Mouse (Mus musculus) monocyte, adult 2 months (primary cell): ENCODE data around the gene Pros1.
A peak's percentile ranks its signal among the peaks of the same experiment; 100 is the strongest.

ENCODE experiments used
- DNase-seq, 2 experiments: peaks; one replicate each; pipeline ENCODE4 v3.0.0; 2022; ENCODE audit warnings: low spot score in 2 of 2, low read depth in 1 of 2

Gene Pros1

DNA sequence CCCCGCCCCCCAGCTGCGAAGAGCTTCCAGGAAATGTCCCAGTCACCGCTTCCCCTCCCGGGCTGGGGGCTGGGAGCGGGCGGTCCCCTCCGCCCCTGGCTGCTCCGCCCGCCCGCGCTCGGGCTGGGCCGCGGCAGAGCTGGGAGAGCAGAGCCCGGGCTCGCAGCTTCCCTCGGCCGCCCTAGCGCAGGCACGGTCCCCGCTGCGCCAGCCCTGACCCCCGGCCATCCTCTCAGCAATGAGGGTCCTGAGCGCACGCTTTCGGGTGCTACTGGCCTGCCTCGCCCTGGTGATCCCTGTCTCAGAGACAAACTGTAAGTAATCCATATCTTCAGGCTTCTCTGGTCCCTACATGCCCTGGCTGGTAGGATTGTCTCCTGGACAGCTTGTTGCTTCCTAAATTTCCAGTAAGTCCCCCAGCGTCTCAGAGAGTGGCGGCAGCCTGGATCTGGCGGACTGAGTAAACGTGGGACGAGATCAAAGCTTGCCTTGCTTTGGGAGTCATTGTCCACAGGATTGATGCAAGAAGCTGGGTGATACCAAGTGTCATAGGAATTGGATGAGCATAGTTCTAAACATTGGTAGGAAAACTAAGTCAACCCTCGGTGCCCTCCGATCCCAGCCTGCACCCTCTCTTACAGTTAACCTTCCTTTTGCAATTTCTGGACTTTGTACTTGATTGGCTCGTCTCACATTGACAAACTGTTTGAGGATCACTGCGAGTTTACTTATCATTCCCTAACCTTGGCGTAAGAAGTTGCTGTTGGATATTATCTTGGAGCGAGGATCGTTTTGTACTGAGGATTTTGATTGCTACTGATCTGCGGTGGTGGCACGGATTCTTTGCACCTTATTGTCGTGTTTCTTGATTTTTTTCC, at the start of gene Pros1:
Pros1 (plus strand) TSS at position 117 of the 878 bp plus-strand sequence.
- DNase-seq: peak in 1 of 2 experiments; percentile 2

- no peak for DNase-seq
These were observed 49.5 kb upstream of the Pros1 start for GRCm38 (mm10) chr16:62804621-62805020.

DNA sequence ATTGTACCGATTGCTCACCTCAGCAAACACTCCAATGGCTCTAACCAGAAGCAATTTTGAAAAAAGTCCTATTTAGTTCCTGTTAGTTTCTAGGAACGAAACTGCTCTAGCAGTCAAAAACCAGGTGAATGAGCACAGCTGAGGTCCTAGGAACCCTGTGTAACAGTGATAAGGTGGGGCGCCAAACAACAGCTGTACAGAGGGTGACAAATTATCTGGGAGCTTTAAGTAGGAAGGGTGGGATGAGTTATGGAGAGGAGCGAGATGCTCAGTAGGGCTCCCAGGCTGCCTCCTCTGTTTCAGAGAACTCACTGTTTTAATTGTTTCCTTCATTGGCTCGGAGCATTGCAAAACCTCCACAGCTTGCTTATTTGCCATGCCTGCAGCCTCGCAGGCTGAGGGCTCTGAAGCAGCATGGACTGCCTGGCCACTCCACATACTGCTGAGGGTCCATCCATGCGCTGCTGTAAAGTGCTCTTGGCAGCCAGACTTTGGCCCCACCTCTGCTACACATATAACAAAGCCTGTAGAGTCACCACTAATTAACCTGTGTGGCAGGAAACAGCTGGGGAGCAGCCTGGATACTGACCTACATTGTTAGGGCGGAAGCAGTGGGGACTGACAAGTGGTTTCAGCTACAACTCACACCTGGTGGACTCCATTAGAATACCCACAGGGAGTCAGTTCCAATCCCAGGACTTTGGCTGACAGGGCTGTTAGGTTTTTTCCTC, 46.7 kb upstream of the Pros1 start:
- no peak for DNase-seq

DNA sequence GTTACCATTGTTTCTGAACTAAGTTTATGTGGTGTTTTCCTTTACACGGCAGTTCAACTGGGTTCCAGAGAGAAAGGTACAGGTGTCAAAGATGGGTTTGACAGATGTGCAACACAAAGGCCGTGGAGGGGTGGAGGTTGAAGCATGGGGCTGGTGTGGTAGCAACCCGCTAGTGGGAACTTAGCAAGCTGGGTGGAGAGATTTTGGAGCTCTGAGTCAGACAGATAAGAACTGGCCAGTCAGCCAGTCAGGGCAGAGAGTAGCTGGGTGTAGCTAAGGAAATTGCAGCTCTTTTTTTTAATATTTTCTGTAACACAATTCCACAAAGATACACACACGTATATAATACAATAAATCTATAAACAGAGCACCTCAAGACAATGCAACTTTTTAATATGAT, 43.3 kb upstream of the Pros1 start:
- no peak for DNase-seq

GRCm38 (mm10) chr16:62813790-62814189, 40.3 kb upstream of the Pros1 start:
- no peak for DNase-seq

DNA sequence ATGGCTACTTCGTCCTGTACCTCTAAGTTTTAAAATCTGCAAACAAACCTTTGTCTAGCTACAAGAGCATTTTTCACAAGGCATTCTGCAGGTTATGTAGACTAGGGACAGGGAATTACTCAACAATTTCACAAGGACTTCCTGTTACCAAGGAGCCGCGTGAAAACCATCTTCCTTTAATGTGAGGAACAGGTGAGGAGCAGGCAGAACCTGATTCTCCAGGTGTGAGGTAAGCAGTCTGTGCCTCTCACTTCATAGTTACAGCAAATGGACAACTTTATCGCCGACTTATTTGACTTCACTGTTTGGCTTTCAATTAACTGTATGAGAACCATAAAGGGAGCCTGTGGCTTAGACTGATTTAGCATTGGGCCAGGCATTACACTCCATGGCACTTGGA, 39.6 kb upstream of the Pros1 start, which contains the start of gene Stx19:
Stx19 (plus strand) TSS at position 186 of the 400 bp plus-strand sequence.
- no peak for DNase-seq

GRCm38 (mm10) chr16:62822472-62822871, 31.6 kb upstream of the Pros1 start:
- no peak for DNase-seq

GRCm38 (mm10) chr16:62826156-62827001, 27.7 kb upstream of the Pros1 start:
- DNase-seq: no peak

DNA sequence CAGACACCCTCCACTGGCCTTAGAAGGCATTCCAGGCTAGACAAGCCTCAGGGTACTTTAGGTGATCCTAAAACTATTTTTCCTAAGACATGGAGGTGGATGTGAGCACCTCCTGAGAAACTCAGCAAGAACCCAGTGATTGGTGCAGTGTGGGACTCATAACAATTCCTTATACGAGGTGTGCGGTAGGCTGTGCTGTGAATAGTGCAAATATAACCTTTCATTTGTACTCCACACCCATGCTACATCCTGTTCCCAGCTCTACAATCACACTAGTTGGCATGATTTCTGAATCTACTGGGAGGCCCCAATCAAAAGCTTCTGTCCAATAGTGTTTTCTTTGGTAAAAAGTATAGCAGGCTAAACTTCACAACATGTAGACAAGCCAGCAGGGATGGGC, 22.1 kb upstream of the Pros1 start:
- no peak for DNase-seq

DNA sequence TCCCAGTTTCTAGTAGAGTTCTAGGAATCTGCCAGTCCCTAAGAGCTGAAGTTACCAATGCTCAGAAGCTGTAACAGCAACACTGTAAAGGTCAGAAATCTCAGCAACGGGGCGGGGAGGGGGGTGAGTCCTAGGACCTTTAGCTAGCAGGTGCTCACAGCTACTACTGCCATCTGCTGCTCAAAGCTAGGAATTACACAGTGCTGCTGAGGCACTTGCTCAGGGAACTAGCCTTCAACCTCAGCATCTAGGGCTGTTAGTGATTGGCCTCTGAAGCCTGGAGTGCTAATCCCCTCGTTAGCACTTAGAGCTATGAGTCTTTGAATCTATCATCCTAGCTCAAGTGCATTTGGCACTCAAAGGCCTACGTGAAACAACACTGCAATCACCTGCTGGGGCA, 21.6 kb upstream of the Pros1 start:
- DNase-seq: peak in 1 of 2 experiments; percentile 11

DNA sequence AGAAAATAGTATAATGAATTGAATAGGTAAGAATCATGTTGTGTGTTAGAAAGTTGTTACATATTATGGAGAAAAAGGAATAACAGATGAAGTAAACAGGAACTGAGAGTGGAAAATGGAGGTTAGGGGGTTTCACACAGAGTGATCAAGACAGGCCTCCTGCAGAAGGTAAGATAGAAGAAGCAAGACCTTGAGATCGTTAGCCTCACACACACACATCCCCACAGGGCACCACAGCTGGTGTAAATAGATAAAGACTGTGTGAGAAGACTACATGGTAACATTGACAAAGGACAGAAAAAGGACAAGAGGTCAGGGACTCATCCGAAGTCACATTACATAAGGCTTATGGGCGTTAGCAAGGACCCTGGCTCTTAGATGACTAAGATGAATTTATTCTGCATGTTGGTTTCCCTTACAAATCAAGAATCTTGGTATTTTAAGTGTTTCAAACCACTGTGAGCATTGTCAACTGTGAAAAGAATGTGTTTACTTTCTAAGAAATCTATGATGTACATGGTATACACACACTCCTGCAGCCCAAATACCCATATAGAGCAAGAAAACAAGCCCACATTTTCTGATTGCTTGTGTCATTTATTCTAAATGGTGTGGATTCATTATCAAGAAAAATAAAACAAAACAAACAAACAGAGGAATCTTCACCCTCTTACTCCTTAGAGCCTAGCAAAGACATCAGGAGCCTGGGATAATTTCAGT, 19.9 kb upstream of the Pros1 start:
- no peak for DNase-seq

DNA sequence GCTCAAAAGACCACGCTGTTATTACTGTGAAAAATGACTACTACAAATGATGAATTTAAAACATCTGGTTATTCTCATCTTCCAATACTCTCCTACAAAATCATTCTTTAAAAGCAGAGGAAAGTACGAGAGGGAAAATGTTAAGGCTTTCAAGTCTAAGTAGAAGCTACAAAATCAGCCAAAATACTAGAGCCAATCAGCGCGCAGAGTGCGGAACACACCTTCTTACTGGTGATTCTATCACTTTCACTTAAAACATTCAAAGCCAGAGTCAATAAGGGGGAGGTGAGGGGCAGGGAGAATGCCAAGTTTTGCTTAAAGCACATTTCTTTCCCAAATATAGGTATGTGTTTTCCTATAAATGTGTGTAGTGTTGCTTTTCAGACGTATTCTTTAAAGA, 8.8 kb upstream of the Pros1 start:
- DNase-seq: no peak

GRCm38 (mm10) chr16:62846498-62847312, 7.4 kb upstream of the Pros1 start, which contains the start of gene Arl13b:
Arl13b (minus strand) TSS chr16:62847040.
- peak; percentile 85 to 92 for DNase-seq

- no peak for DNase-seq
These were observed 1.4 kb upstream of the Pros1 start for GRCm38 (mm10) chr16:62852464-62853252.

DNA sequence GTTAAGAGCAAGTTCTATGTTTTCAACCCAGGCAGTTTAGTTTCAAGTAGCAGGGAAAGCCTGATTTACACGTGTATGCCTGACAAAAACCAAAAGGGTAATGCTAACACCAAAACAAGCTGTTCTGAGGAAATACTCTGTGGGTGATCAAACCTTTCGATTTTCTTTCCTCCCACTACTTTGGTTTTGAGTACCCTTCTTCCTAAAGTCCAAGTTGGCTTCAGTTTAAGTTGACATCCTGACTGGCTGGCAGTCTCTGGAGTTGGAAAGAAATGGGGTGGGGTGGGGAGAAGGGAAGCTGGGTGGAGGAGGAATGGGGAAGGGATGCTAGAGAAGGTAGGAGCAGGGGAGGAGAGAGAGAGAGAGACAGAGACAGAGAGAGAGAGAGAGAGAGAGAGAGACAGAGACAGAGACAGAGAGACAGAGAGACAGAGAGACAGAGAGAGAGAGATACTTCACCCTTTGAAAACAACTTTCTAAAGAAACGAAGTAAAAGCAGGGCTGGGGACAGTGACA, 438 bp upstream of the Pros1 start:
- DNase-seq: no peak

DNA sequence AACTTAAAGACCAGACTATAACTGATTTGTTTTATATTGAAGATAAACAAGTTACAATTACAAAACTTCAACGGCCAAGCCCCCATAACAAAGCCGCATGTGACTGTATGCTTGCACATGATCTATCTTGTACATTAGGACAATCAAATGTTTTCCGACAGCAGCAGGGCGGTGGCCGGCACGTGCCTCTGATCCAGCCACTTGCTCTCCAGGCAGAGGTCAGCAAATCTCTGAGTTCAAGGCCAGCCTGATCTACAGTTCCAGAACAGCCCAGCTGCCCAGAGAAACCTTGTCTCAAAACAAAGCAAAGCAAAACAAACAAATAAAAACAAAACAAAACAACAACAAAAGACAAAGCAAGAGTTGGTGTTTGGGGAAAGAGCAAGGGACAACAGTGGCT, 1.3 kb downstream of the Pros1 start:
- DNase-seq: no peak

DNA sequence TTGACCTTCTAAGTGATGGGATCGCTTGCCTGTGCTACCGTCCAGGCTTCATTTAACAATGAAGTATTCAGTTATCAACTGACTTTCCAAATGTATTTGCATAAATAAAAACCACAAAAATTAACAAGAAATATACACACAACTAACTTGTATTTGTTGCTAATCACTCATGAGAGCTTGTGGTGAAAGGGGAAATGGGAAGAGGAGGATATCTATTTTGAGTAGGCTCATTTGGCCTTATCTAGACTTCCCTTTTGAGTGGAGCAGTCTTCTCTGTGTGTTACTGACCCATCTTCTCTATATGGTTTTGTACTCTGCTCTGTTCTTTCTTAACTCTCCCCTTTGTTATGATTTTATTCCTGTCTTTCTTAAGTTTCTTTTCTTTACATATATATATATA, 2.2 kb downstream of the Pros1 start:
- DNase-seq: no peak

DNA sequence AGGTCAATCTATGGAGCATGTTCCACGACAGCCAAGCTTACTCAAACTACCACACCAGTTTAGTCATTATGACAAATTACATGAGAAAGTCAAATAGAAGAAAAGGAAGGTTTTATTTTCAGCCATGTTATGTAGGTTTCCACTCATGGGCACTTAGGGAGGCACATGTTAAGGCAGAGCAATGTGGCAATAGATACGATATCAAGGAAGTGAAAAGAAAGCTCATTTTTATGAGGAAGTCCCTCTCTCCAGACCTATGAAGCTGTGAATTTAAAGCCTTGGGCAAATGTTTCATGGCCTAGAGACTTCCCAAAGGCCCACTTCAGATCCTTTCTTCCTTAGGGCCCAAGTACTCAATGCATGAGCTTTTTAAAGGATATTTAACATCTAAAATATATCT, 3.4 kb downstream of the Pros1 start:
- DNase-seq: no peak

- DNase-seq: no peak
These were observed 3.9 kb downstream of the Pros1 start for GRCm38 (mm10) chr16:62858018-62858417.
